Mouse (Mus musculus): ENCODE measurements around the gene Senp1. TPM values are rescaled to one million over a fixed set of nuclear protein-coding genes. Genes with fewer than 3 reads are reported as not detected.

The Senp1 gene
- total and polyA plus RNA-seq, 3 experiments, result 17.1 to 61.3 (median 55.5) TPM

DNA sequence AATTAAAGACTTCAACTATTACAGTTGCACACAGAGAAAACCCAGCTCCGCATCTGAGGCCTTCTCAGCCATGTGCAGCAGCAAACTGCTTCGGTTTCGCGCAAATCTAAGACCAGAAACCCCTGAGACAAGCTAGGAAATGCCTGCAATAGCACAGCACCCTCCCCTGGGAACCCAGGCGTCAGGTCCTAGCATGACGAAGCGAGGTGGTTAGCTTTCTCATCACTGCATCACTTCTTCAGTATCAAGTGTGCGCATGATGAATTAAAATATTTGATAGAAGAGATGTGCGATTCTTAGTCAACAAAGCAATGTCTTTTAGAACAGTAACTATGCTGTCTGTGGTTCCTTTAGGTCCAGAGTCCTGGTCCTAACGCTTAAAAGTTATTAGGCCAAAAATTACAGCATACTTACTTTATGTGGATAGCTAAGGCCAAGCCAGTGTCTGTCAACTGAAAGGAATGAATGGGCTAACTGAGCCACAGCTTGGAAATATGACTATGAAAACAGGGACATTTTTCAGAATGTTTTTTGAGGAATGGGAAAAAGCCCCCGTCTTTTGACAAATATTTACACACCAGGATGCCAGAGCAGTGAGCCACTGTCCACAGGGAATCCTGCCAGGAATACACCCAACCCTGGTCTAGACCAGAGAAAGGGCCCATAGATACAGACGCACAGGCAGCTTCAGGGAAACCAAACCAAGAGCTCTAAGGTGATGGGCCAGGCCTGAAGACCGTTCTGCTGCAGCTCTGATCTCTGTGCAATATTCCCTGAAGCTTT is 44.4 kb downstream of the Senp1 start:
- Histone ChIP-seq H3K4me3 (ENCODE audit: low read depth, low read length) (no peak overlapping the region), H3K9me3 (replicated peaks) (no peaks in the 10 kb centered on the region), H3K4me1 (ENCODE audit: insufficient read depth, low read depth, low read length) (no peaks in the 10 kb centered on the region), H3K36me3 (replicated peaks) (peaks cover 93% of the 10 kb centered on the region), H3K27me3 (ENCODE audit: insufficient read depth, low read length) (no peaks in the 10 kb centered on the region)
- DNase-seq (ENCODE audit: low spot score), result no peak
- TF ChIP-seq TAL1 (conservative IDR thresholded peaks at IDR 0.05; ENCODE audit: low read depth, low read length) (no peak), CTCF (IDR thresholded peaks at IDR 0.05; ENCODE audit: low read depth, low read length) (no peak), GATA2 (IDR thresholded peaks at IDR 0.05; ENCODE audit: borderline replicate concordance, low read depth, low read length) (no peak), GATA1 (IDR thresholded peaks at IDR 0.05; ENCODE audit: borderline replicate concordance, low read length) (no peak), POLR2AphosphoS5 (IDR thresholded peaks at IDR 0.05; ENCODE audit: insufficient replicate concordance, low read depth, low read length) (no peak)
- ATAC-seq (ENCODE audit: extremely low read depth, insufficient number of reproducible peaks, low FRiP score, poor library complexity, severe bottlenecking), result no peak

DNA sequence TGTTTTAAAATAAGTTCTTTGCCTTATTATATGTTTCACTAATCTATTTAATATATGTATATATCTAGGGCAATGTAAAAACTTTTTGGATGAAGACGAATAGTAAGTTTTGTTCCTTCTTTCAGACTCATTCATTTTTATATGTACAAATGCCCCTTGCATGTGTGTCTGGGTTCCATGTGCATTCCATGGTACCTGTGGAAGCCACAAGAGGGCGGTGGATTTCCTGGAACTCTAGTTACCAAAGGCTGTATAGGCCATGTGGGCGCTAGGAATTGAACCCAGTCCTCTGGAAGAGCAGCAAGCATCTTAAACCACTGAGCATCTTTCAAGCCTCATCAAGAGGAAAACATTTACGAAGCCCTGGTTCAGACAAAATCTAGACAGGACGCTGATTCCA is 49.2 kb downstream of the Senp1 start:
- no peak overlapping the region for H3K4me3 ChIP-seq (ENCODE audit: low read depth, low read length)
- TF ChIP-seq TAL1 (conservative IDR thresholded peaks at IDR 0.05; ENCODE audit: low read depth, low read length) (no peak), GATA2 (IDR thresholded peaks at IDR 0.05; ENCODE audit: borderline replicate concordance, low read depth, low read length) (no peak), CTCF (IDR thresholded peaks at IDR 0.05; ENCODE audit: low read depth, low read length) (no peak), GATA1 (IDR thresholded peaks at IDR 0.05; ENCODE audit: borderline replicate concordance, low read length) (no peak), POLR2AphosphoS5 (IDR thresholded peaks at IDR 0.05; ENCODE audit: insufficient replicate concordance, low read depth, low read length) (no peak)
- H3K27me3 ChIP-seq (ENCODE audit: insufficient read depth, low read length), result no peaks in the 10 kb centered on the region
- DNase-seq (ENCODE audit: low spot score) (no peak), ATAC-seq (ENCODE audit: extremely low read depth, insufficient number of reproducible peaks, low FRiP score, poor library complexity, severe bottlenecking) (no peak)
- peaks cover 96% of the 10 kb centered on the region for H3K36me3 ChIP-seq (replicated peaks)
- H3K4me1 ChIP-seq (ENCODE audit: insufficient read depth, low read depth, low read length), result no peaks in the 10 kb centered on the region
- no peaks in the 10 kb centered on the region for H3K9me3 ChIP-seq (replicated peaks)

GRCm38 (mm10) chr15:98043967-98044366 is 49.6 kb downstream of the Senp1 start:
- no peaks in the 10 kb centered on the region for H3K27me3 ChIP-seq (ENCODE audit: insufficient read depth, low read length)
- TF ChIP-seq POLR2AphosphoS5 (IDR thresholded peaks at IDR 0.05; ENCODE audit: insufficient replicate concordance, low read depth, low read length), result no peak
- TF ChIP-seq GATA2 (IDR thresholded peaks at IDR 0.05; ENCODE audit: borderline replicate concordance, low read depth, low read length), result no peak
- no peak for TF ChIP-seq TAL1 (conservative IDR thresholded peaks at IDR 0.05; ENCODE audit: low read depth, low read length)
- TF ChIP-seq GATA1 (IDR thresholded peaks at IDR 0.05; ENCODE audit: borderline replicate concordance, low read length), result no peak
- no peak for TF ChIP-seq CTCF (IDR thresholded peaks at IDR 0.05; ENCODE audit: low read depth, low read length)
- H3K36me3 ChIP-seq (replicated peaks), result peaks cover 96% of the 10 kb centered on the region
- no peaks in the 10 kb centered on the region for H3K4me1 ChIP-seq (ENCODE audit: insufficient read depth, low read depth, low read length)
- H3K9me3 ChIP-seq (replicated peaks), result no peaks in the 10 kb centered on the region
- DNase-seq (ENCODE audit: low spot score) (no peak), ATAC-seq (ENCODE audit: extremely low read depth, insufficient number of reproducible peaks, low FRiP score, poor library complexity, severe bottlenecking) (no peak)
- H3K4me3 ChIP-seq (ENCODE audit: low read depth, low read length), result no peak overlapping the region

DNA sequence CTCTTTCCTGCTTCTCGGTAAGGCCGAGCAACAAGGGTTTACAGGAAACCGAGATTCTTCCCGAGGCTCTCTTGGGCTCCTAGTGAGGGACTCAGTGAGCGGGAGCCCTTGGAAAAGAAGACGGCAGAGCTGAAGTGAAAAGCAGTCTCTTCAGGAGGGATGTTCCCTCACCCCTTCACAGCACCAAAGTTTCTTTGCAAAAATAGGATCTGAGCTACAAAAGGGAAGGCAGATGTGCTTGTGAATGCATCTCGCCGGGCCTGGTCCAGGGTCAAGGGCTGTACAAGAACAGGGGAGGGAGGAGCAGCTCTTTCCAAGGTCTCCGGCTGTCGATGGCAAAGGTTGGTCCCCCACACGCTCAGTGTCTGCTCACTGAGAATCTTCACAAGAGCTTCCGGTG is 51.0 kb downstream of the Senp1 start:
- DNase-seq (ENCODE audit: low spot score), result no peak
- no peak for ATAC-seq (ENCODE audit: extremely low read depth, insufficient number of reproducible peaks, low FRiP score, poor library complexity, severe bottlenecking)
- H3K4me1 ChIP-seq (ENCODE audit: insufficient read depth, low read depth, low read length), result no peaks in the 10 kb centered on the region
- TF ChIP-seq CTCF (IDR thresholded peaks at IDR 0.05; ENCODE audit: low read depth, low read length) (no peak), GATA1 (IDR thresholded peaks at IDR 0.05; ENCODE audit: borderline replicate concordance, low read length) (no peak), GATA2 (IDR thresholded peaks at IDR 0.05; ENCODE audit: borderline replicate concordance, low read depth, low read length) (no peak), TAL1 (conservative IDR thresholded peaks at IDR 0.05; ENCODE audit: low read depth, low read length) (no peak), POLR2AphosphoS5 (IDR thresholded peaks at IDR 0.05; ENCODE audit: insufficient replicate concordance, low read depth, low read length) (no peak)
- H3K27me3 ChIP-seq (ENCODE audit: insufficient read depth, low read length), result no peaks in the 10 kb centered on the region
- no peaks in the 10 kb centered on the region for H3K9me3 ChIP-seq (replicated peaks)
- no peak overlapping the region for H3K4me3 ChIP-seq (ENCODE audit: low read depth, low read length)
- peaks cover 93% of the 10 kb centered on the region for H3K36me3 ChIP-seq (replicated peaks)

- no peaks in the 10 kb centered on the region for H3K4me1 ChIP-seq (ENCODE audit: insufficient read depth, low read depth, low read length)
- ATAC-seq (ENCODE audit: extremely low read depth, insufficient number of reproducible peaks, low FRiP score, poor library complexity, severe bottlenecking) (no peak), DNase-seq (ENCODE audit: low spot score) (no peak)
- TF ChIP-seq GATA1 (IDR thresholded peaks at IDR 0.05; ENCODE audit: borderline replicate concordance, low read length) (no peak), GATA2 (IDR thresholded peaks at IDR 0.05; ENCODE audit: borderline replicate concordance, low read depth, low read length) (no peak), CTCF (IDR thresholded peaks at IDR 0.05; ENCODE audit: low read depth, low read length) (no peak), POLR2AphosphoS5 (IDR thresholded peaks at IDR 0.05; ENCODE audit: insufficient replicate concordance, low read depth, low read length) (no peak), TAL1 (conservative IDR thresholded peaks at IDR 0.05; ENCODE audit: low read depth, low read length) (no peak)
- H3K36me3 ChIP-seq (replicated peaks), result peaks cover 81% of the 10 kb centered on the region
- no peaks in the 10 kb centered on the region for H3K9me3 ChIP-seq (replicated peaks)
- H3K27me3 ChIP-seq (ENCODE audit: insufficient read depth, low read length), result no peaks in the 10 kb centered on the region
- H3K4me3 ChIP-seq (ENCODE audit: low read depth, low read length), result no peak overlapping the region
These were observed 53.9 kb downstream of the Senp1 start for GRCm38 (mm10) chr15:98039682-98040081.

- H3K36me3 ChIP-seq (replicated peaks), result peaks cover 51% of the 10 kb centered on the region
- H3K27me3 ChIP-seq (ENCODE audit: insufficient read depth, low read length), result peaks cover 8% of the 10 kb centered on the region
- H3K4me3 ChIP-seq (ENCODE audit: low read depth, low read length), result no peak overlapping the region
- H3K9me3 ChIP-seq (replicated peaks), result no peaks in the 10 kb centered on the region
- ATAC-seq (ENCODE audit: extremely low read depth, insufficient number of reproducible peaks, low FRiP score, poor library complexity, severe bottlenecking), result no peak
- no peaks in the 10 kb centered on the region for H3K4me1 ChIP-seq (ENCODE audit: insufficient read depth, low read depth, low read length)
- TF ChIP-seq TAL1 (conservative IDR thresholded peaks at IDR 0.05; ENCODE audit: low read depth, low read length), result no peak
- no peak for TF ChIP-seq CTCF (IDR thresholded peaks at IDR 0.05; ENCODE audit: low read depth, low read length)
- TF ChIP-seq GATA2 (IDR thresholded peaks at IDR 0.05; ENCODE audit: borderline replicate concordance, low read depth, low read length), result no peak
- no peak for DNase-seq (ENCODE audit: low spot score)
These were observed 57.0 kb downstream of the Senp1 start for GRCm38 (mm10) chr15:98036578-98036977.
